Mouse (Mus musculus) macrophage (primary cell): Measurements from ENCODE around the gene Defb25. TPM values are rescaled to one million over a fixed set of nuclear protein-coding genes. Genes with fewer than 3 reads are reported as not detected.
"Not testable (repeated sequence)": the region's sequence is repeated elsewhere in the genome, so short reads cannot be mapped to it uniquely, and the experiment has no call there.

Source experiments
- H3K27ac ChIP-seq: fragments of 350-480 bp; formaldehyde crosslinking; 2 replicates; pipeline ENCODE4 v1.9.0; 2021
- H3K36me3 ChIP-seq: fragments of 350-480 bp; formaldehyde crosslinking; 2 replicates; pipeline ENCODE4 v1.9.0; 2021; ENCODE audit errors: inconsistent target
- H3K4me3 ChIP-seq: fragments of 350-480 bp; formaldehyde crosslinking; 2 replicates; pipeline ENCODE4 v1.9.0; 2021; ENCODE audit errors: inconsistent target
- H3K79me2 ChIP-seq: fragments of 350-480 bp; formaldehyde crosslinking; 2 replicates; pipeline ENCODE4 v1.9.0; 2021; ENCODE audit errors: inconsistent target
- WGBS: methylation state at CpG from one replicate; pipeline ENCODE4 v1.1.7; 2026; ENCODE audit warnings: inconsistent platforms; ENCODE audit not compliant: missing documents; 5-methylcytosine and 5-hydroxymethylcytosine counted together
- polyA plus RNA-seq: library from polyadenylated mRNA; stranded (reverse); fragments of 250-400 nt; gene quantifications from 3 replicates; pipeline ENCODE4 v1.2.4, GENCODE M21; 2018; ENCODE audit warnings: inconsistent platforms
- total RNA-seq, 78 experiments: library from RNA; depleted of rRNA; stranded (reverse); fragments of 250-400 nt; gene quantifications; 1 replicate in 9 of 78; 2 replicates in 24 of 78; 3 replicates in 43 of 78; 4 replicates in 2 of 78; pipeline ENCODE4 v1.2.4; 2018; ENCODE audit warnings: inconsistent platforms in 56 of 78

Gene Defb25
- not detected for total RNA-seq (2018; cell fraction: chromatin; rRNA removed)
- not detected for total RNA-seq (2018; cell fraction: cytosol; rRNA removed)
- not detected for total RNA-seq (2018; cell fraction: nucleus; rRNA removed)
- not detected in 3 replicates for polyA plus RNA-seq

GRCm38 (mm10) chr2:152622953-152623352, at the start of gene Defb25:
Defb25 (minus strand) TSS chr2:152623053.
- 92% methylated on average over 7 of the region's 7 CpGs for WGBS
- no peak within 1 kb of the TSS for H3K4me3 ChIP-seq
- no peaks in the 10 kb centered on the region for H3K36me3 ChIP-seq
- no peaks in the 10 kb centered on the region for H3K79me2 ChIP-seq
- H3K27ac ChIP-seq = no peak within 1 kb of the TSS

- H3K79me2 ChIP-seq = peaks cover 76% of the 10 kb centered on the region
- H3K36me3 ChIP-seq = no peaks in the 10 kb centered on the region
- WGBS = 48% methylated on average over 12 of the region's 12 CpGs
- no peak overlapping the region for H3K4me3 ChIP-seq
- no peak overlapping the region for H3K27ac ChIP-seq
Observed at GRCm38 (mm10) chr2:152672166-152672565, 49.3 kb upstream of the Defb25 start.

- H3K27ac ChIP-seq = peak overlapping the region; percentile 17; the same call in 1 of the 2 replicates
- 0% methylated on average over 5 of the region's 5 CpGs for WGBS
- no peak overlapping the region for H3K4me3 ChIP-seq
- H3K79me2 ChIP-seq = peaks cover 71% of the 10 kb centered on the region
- no peaks in the 10 kb centered on the region for H3K36me3 ChIP-seq
Observed at GRCm38 (mm10) chr2:152671642-152671999, 48.8 kb upstream of the Defb25 start.

GRCm38 (mm10) chr2:152670983-152671641, 48.3 kb upstream of the Defb25 start:
- Histone ChIP-seq H3K27ac (peak overlapping the region; percentile 17), H3K79me2 (peaks cover 66% of the 10 kb centered on the region)
- WGBS = 10% methylated on average over 9 of the region's 9 CpGs

DNA sequence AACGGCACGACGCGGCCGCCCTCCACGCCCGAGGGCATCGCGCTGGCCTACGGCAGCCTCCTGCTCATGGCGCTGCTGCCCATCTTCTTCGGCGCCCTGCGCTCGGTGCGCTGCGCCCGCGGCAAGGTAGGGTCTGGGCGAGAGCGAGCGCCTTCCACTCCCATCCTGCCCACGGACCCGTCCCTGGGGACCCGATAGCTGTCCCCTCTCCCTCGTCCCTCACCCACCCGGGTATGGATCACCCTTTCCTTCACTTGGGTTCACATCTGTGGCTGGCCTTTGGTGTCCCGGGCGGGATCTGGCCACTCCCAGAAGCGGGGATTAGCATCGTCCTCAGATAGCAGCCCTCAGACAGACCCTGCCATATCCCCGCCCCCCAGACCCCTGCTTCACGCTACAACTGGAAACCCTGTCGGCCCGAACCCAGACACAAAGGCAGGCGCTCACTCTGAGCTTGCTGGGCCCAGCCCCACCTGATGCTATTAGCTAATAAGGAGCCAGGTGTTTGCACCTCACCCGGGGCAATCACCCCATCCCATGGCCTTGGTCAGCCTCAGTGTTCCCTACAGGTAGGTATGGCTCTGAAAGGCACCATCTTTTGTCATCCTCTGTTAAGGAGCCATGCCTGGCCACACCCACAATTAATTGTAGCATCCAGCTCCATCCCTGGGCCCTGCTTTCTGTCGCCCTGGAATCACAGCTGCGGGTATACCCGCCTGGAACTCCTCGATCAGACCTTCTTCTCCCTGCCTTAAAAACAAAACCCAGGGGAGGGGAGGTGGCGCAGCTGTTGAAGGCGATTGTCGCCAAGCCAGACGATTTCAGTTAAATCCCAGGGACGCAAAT, 47.0 kb upstream of the Defb25 start:
- no peak overlapping the region for H3K27ac ChIP-seq
- under 1% methylated on average over 45 of the region's 46 CpGs for WGBS
- H3K79me2 ChIP-seq = peaks cover 53% of the 10 kb centered on the region
- H3K36me3 ChIP-seq = no peaks in the 10 kb centered on the region
- peak overlapping the region; percentile 79 for H3K4me3 ChIP-seq

More at GRCm38 (mm10) chr2:152670983-152671641, 48.3 kb upstream of the Defb25 start:
- H3K4me3 ChIP-seq = no peak overlapping the region; the same call in 1 of the 2 replicates
- no peaks in the 10 kb centered on the region for H3K36me3 ChIP-seq

GRCm38 (mm10) chr2:152669256-152669638, 46.4 kb upstream of the Defb25 start, which contains the start of gene H13:
H13 (plus strand) TSS chr2:152669461.
- WGBS = under 1% methylated on average over 35 of the region's 35 CpGs
- peaks cover 47% of the 10 kb centered on the region for H3K79me2 ChIP-seq
- H3K4me3 ChIP-seq = peak within 1 kb of the TSS; percentile 79
- no peaks in the 10 kb centered on the region for H3K36me3 ChIP-seq
- no peak within 1 kb of the TSS for H3K27ac ChIP-seq

DNA sequence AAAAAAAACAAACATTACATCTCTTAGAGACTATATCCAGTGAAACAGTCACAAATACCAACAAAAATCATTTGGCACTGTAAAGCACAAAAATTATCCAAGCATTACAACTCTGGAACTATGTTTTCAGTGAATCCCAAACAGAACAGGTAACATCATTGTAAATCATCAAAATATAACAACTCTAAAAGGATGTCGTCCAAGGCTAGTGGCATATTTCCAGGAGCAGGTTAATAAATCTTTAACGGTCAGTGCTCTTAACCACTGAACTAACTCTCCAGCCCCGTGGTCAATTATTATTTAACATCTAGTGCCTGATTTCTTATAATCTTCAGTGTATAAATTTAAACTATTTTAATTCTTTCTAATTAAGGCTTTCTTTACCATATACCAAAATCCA, 43.3 kb upstream of the Defb25 start:
- peaks cover 16% of the 10 kb centered on the region for H3K79me2 ChIP-seq

DNA sequence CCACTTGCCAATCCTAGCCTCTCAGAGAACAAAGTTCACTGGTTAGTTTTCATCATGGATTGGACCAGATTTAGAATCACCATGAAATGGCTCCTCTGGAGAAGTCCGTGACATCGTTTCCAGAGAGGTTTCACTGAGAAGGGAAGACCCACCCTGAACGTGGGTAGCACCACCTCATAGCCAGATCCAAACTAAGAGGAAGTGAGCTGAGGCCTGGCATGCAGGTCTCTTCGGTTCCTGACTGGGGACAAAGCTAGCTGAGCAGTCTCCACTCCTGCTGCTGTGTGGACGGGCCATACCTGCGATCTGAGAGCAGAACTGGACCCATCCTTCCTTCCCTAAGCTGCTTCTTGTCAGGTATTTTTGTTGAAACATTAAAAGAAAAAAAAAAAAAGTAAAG, 38.3 kb upstream of the Defb25 start:
- H3K27ac ChIP-seq = no peak overlapping the region

More for the DNA sequence above, 43.3 kb upstream of the Defb25 start:
- H3K36me3 ChIP-seq, H3K27ac ChIP-seq, H3K4me3 ChIP-seq: not testable (repeated sequence)
- 78% methylated on average over 3 of the region's 3 CpGs for WGBS

GRCm38 (mm10) chr2:152657398-152657797, 34.5 kb upstream of the Defb25 start:
- 81% methylated on average over 10 of the region's 10 CpGs for WGBS
- Histone ChIP-seq H3K27ac (no peak overlapping the region), H3K36me3 (no peaks in the 10 kb centered on the region), H3K4me3 (no peak overlapping the region), H3K79me2 (no peaks in the 10 kb centered on the region)

More for the DNA sequence above, 38.3 kb upstream of the Defb25 start:
- Histone ChIP-seq H3K36me3 (no peaks in the 10 kb centered on the region), H3K4me3 (no peak overlapping the region), H3K79me2 (no peaks in the 10 kb centered on the region)
- 16% methylated on average over 6 of the region's 6 CpGs for WGBS

GRCm38 (mm10) chr2:152653874-152654715, 31.2 kb upstream of the Defb25 start:
- Histone ChIP-seq H3K4me3 (no peak overlapping the region), H3K27ac (no peak overlapping the region), H3K79me2 (no peaks in the 10 kb centered on the region), H3K36me3 (no peaks in the 10 kb centered on the region)
- 51% methylated on average over 14 of the region's 14 CpGs for WGBS

DNA sequence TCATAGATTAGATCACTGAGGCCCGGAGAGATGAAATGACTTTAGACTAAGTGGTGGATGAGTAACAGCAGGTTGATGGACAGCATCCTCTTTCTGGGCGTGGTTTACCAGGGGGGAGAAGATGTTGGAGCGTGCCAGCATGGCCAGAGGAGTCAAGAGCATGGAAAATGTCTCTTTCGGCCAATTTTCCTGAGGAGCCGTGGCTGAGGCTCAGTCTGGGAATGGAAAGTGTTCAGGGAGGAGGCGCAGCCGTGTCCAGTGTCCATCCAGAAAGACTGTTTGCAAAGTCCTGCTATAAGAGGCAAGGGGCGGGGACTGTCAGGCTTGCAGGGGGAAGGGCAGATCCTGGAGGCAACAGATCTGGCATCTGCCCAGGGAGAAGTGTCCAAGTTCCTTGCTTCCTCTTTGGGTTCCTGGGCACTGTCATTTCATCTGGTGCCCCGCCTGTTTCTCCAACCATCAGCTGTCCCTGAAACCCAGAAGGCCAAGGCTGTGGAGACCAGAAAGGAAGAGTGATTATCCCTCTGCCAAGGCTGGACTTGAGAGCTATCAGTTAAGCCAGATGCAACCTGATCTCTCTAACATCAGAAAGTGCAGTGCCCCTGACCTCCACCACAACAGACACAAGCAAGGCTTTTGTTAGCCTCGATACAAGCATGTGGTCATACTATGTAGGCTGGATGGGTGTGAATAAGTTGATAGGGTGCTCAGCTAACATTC, 30.2 kb upstream of the Defb25 start:
- H3K27ac ChIP-seq = no peak overlapping the region
- no peak overlapping the region for H3K4me3 ChIP-seq
- WGBS = 36% methylated on average over 10 of the region's 10 CpGs
- no peaks in the 10 kb centered on the region for H3K79me2 ChIP-seq
- H3K36me3 ChIP-seq = no peaks in the 10 kb centered on the region

GRCm38 (mm10) chr2:152639406-152640113, 16.7 kb upstream of the Defb25 start:
- H3K36me3 ChIP-seq = no peaks in the 10 kb centered on the region
- no peak overlapping the region for H3K4me3 ChIP-seq
- WGBS = 72% methylated on average over 11 of the region's 11 CpGs
- no peak overlapping the region for H3K27ac ChIP-seq
- H3K79me2 ChIP-seq = no peaks in the 10 kb centered on the region

DNA sequence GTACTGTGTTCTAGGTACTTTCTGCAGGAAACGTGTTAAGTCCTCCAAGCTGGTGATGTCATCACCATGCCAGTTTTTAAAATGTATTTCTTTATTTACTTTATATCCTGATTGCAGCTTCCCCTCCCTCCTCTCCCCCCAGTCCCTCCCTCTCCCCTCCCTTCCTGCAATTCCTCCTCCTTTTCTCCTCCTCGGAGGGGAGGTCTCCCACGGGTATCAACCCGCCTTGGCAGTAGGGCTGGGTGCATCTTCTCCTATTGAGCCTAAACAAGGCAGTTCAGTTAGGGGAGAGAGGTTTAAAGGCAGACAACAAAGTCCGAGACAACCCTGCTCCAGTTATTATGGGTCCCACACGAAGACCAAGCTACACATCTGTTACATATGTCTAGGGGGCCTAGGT, 16.0 kb upstream of the Defb25 start:
- no peak overlapping the region for H3K27ac ChIP-seq
- H3K4me3 ChIP-seq = no peak overlapping the region
- H3K36me3 ChIP-seq = no peaks in the 10 kb centered on the region
- 74% methylated on average over 6 of the region's 6 CpGs for WGBS
- H3K79me2 ChIP-seq = no peaks in the 10 kb centered on the region
